ENCODE assay signal across 11 mouse cellular contexts in the genomic region with DNA sequence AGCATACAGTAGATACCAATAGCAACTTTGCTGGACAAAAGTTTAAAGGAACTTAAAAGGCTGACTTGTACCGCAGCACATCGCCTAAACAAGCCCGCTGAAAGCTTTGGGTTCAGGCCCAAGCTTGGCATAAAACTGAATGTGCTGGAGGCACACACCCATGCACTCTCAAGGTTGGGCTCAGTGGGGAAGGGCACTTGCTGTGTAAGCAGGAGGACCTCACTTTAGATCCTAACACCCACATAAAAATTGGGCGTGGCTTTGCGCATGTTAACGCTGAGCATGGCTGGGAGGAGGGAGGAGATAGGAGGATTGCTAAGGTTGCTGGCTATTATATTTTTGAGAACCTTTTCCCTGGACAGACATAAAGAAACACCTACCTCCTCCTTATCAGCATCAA. TPM values are rescaled to one million over a fixed set of nuclear protein-coding genes. Genes with fewer than 3 reads are reported as not detected.
DNase-seq lines count a peak whose midpoint lies in the region; ATAC-seq and TF ChIP-seq lines count a peak whose summit lies in the region.
"Had no signal": no experiment of that assay in that cellular context is flagged by ENCODE, and none has a peak within 500 bp of the region (broad histone marks: within the 10 kb centered on the region; RNA-seq: fewer than 3 reads in every experiment).

No protein-coding gene starts in this region.

- H3K36me3 ChIP-seq in hindbrain, embryonic 10.5 days: peaks cover 12% of the 10 kb centered on the region
- peaks cover 5% of the 10 kb centered on the region for H3K36me3 ChIP-seq in hindbrain, embryonic 12.5 days
- peaks cover 18% of the 10 kb centered on the region for H3K36me3 ChIP-seq in E14TG2a.4 (ENCODE audit: insufficient read depth, low read length)
- peaks cover 15% of the 10 kb centered on the region for H3K36me3 ChIP-seq in embryonic facial prominence, embryonic 10.5 days (replicated peaks)
- H3K36me3 ChIP-seq in liver, embryonic 11.5 days (ENCODE audit: control insufficient read depth, insufficient read depth, low read length): peaks cover 2% of the 10 kb centered on the region; the same call in 1 of the 2 replicates

- ATAC-seq in hindbrain, embryonic 12.5 days (ENCODE audit: low FRiP score): no peak
- peak; percentile 44 for ATAC-seq in liver, embryonic 11.5 days (replicated peaks; ENCODE audit: low FRiP score)
- ATAC-seq: midbrain, embryonic 15.5 days had no signal

- peak overlapping the region; percentile 29; the same call in 1 of the 2 replicates for H3K27ac ChIP-seq in hindbrain, embryonic 10.5 days
- no peak overlapping the region; the same call in 1 of the 2 replicates for H3K27ac ChIP-seq in hindbrain, embryonic 12.5 days
- peak overlapping the region; percentile 44 for H3K27ac ChIP-seq in embryonic facial prominence, embryonic 10.5 days (replicated peaks)
- peak overlapping the region; percentile 25; the same call in 1 of the 2 replicates for H3K27ac ChIP-seq in liver, embryonic 11.5 days (ENCODE audit: low read depth, low read length)
- H3K27ac ChIP-seq: midbrain, embryonic 15.5 days had no signal

- WGBS in hindbrain, embryonic 10.5 days: 52% methylated on average over 6 of the region's 6 CpGs
- 53% methylated on average over 6 of the region's 6 CpGs for WGBS in hindbrain, embryonic 12.5 days
- 53% methylated on average over 6 of the region's 6 CpGs for WGBS in embryonic facial prominence, embryonic 10.5 days
- 53% methylated on average over 6 of the region's 6 CpGs for WGBS in liver, embryonic 11.5 days

- no peak overlapping the region for H3K4me2 ChIP-seq in hindbrain, embryonic 12.5 days (replicated peaks)
- no peak overlapping the region for H3K4me2 ChIP-seq in liver, embryonic 11.5 days
- H3K4me2 ChIP-seq: midbrain, embryonic 15.5 days had no signal

- peaks cover 8% of the 10 kb centered on the region for H3K4me1 ChIP-seq in hindbrain, embryonic 10.5 days (replicated peaks)
- H3K4me1 ChIP-seq in hindbrain, embryonic 12.5 days: no peaks in the 10 kb centered on the region
- H3K4me1 ChIP-seq in E14TG2a.4 (replicated peaks; ENCODE audit: low read depth, low read length): peaks cover 64% of the 10 kb centered on the region
- peaks cover 11% of the 10 kb centered on the region for H3K4me1 ChIP-seq in embryonic facial prominence, embryonic 10.5 days
- H3K4me1 ChIP-seq in liver, embryonic 11.5 days (replicated peaks; ENCODE audit: control insufficient read depth, insufficient read depth, low read length): peaks cover 23% of the 10 kb centered on the region
- H3K4me1 ChIP-seq: midbrain, embryonic 15.5 days had no signal

- TF ChIP-seq CTCF in E14TG2a.4 (conservative IDR thresholded peaks at IDR 0.05; ENCODE audit: low read length): no peak

- H3K9me3 ChIP-seq in hindbrain, embryonic 10.5 days: no peaks in the 10 kb centered on the region
- no peaks in the 10 kb centered on the region for H3K9me3 ChIP-seq in hindbrain, embryonic 12.5 days (replicated peaks)
- H3K9me3 ChIP-seq in E14TG2a.4 (ENCODE audit: low read length): no peaks in the 10 kb centered on the region
- no peaks in the 10 kb centered on the region for H3K9me3 ChIP-seq in embryonic facial prominence, embryonic 10.5 days
- no peaks in the 10 kb centered on the region for H3K9me3 ChIP-seq in liver, embryonic 11.5 days (ENCODE audit: control insufficient read depth, low read length)
- H3K9me3 ChIP-seq: midbrain, embryonic 15.5 days had no signal

- H3K9ac ChIP-seq in hindbrain, embryonic 12.5 days: no peak overlapping the region
- H3K9ac ChIP-seq in liver, embryonic 11.5 days (ENCODE audit: low read depth, low read length): no peak overlapping the region
- H3K9ac ChIP-seq: midbrain, embryonic 15.5 days had no signal

- H3K27me3 ChIP-seq in hindbrain, embryonic 10.5 days (ENCODE audit: insufficient read depth, poor library complexity, severe bottlenecking): no peaks in the 10 kb centered on the region
- H3K27me3 ChIP-seq in hindbrain, embryonic 12.5 days: no peaks in the 10 kb centered on the region
- H3K27me3 ChIP-seq in E14TG2a.4 (ENCODE audit: insufficient read depth, low read length): no peaks in the 10 kb centered on the region
- H3K27me3 ChIP-seq in embryonic facial prominence, embryonic 10.5 days (replicated peaks; ENCODE audit: low read depth, poor library complexity, severe bottlenecking): no peaks in the 10 kb centered on the region
- H3K27me3 ChIP-seq in liver, embryonic 11.5 days (replicated peaks; ENCODE audit: control insufficient read depth, insufficient read depth, low read length): no peaks in the 10 kb centered on the region
- H3K27me3 ChIP-seq: midbrain, embryonic 15.5 days had no signal

- DNase-seq in hindbrain, embryonic 10.5 days (ENCODE audit: low spot score): no peak
- DNase-seq in embryonic facial prominence, embryonic 10.5 days (ENCODE audit: low spot score): no peak
- no peak for DNase-seq in liver, embryonic 11.5 days (ENCODE audit: low spot score)
- no peak for DNase-seq in layer of hippocampus, postnatal 25 days (ENCODE audit: extremely low spot score in 1 of 2, low spot score in 1 of 2)
- DNase-seq in T-cell, adult 2 months (ENCODE audit: low spot score): no peak
- DNase-seq in right cerebral cortex, postnatal 36 days (ENCODE audit: low spot score in 2 of 2): no peak
- DNase-seq: adrenal gland, postnatal 14 days; cerebellum, adult 8-10 months had no signal

- no peak overlapping the region for H3K4me3 ChIP-seq in hindbrain, embryonic 10.5 days
- H3K4me3 ChIP-seq in hindbrain, embryonic 12.5 days: no peak overlapping the region
- H3K4me3 ChIP-seq in E14TG2a.4 (replicated peaks; ENCODE audit: low read length): peak overlapping the region; percentile 67
- H3K4me3 ChIP-seq in embryonic facial prominence, embryonic 10.5 days: no peak overlapping the region
- H3K4me3 ChIP-seq in liver, embryonic 11.5 days (ENCODE audit: low read depth, low read length): no peak overlapping the region
- H3K4me3 ChIP-seq: midbrain, embryonic 15.5 days had no signal

RNA-seq across cellular contexts. Expression of a gene that starts 8.7 kb away (rescaled TPM):
- 1,033 and 1,169 TPM in 2 replicates for polyA plus RNA-seq in hindbrain, embryonic 10.5 days (2016; fragmentation: Nextera tagmentation; extraction: Ambion mirVana)
- polyA plus RNA-seq in hindbrain, embryonic 12.5 days (2016; fragmentation: Nextera tagmentation; extraction: Ambion mirVana): 1,136 and 1,234 TPM in 2 replicates
- 1,009 and 1,074 TPM in 2 replicates for polyA plus RNA-seq in embryonic facial prominence, embryonic 10.5 days (2016; fragmentation: Nextera tagmentation; extraction: Ambion mirVana)
- polyA plus RNA-seq in liver, embryonic 11.5 days (2014; fragmentation: Nextera tagmentation; extraction: Ambion mirVana): 1,813 and 1,952 TPM in 2 replicates
- 100 to 1,000 TPM; 461 to 496 TPM for total RNA-seq in layer of hippocampus, postnatal 25 days (2021)

RNA-seq across cellular contexts. Expression of a gene that starts 10.5 kb away (rescaled TPM):
- polyA plus RNA-seq in hindbrain, embryonic 10.5 days (2016; fragmentation: Nextera tagmentation; extraction: Ambion mirVana): 202 and 214 TPM in 2 replicates
- 159 and 164 TPM in 2 replicates for polyA plus RNA-seq in hindbrain, embryonic 12.5 days (2016; fragmentation: Nextera tagmentation; extraction: Ambion mirVana)
- polyA plus RNA-seq in embryonic facial prominence, embryonic 10.5 days (2016; fragmentation: Nextera tagmentation; extraction: Ambion mirVana): 222 TPM in 2 replicates
- 241 and 245 TPM in 2 replicates for polyA plus RNA-seq in liver, embryonic 11.5 days (2014; fragmentation: Nextera tagmentation; extraction: Ambion mirVana)
- total RNA-seq in layer of hippocampus, postnatal 25 days (2021): 10 to 100 TPM; 84.5 to 88.5 TPM

RNA-seq across cellular contexts. Expression of a gene that starts 14.5 kb away (rescaled TPM):
- 12.9 and 13.0 TPM in 2 replicates for polyA plus RNA-seq in hindbrain, embryonic 10.5 days (2016; fragmentation: Nextera tagmentation; extraction: Ambion mirVana)
- 11.1 and 12.1 TPM in 2 replicates for polyA plus RNA-seq in hindbrain, embryonic 12.5 days (2016; fragmentation: Nextera tagmentation; extraction: Ambion mirVana)
- 12.3 and 13.3 TPM in 2 replicates for polyA plus RNA-seq in embryonic facial prominence, embryonic 10.5 days (2016; fragmentation: Nextera tagmentation; extraction: Ambion mirVana)
- 10.2 and 10.5 TPM in 2 replicates for polyA plus RNA-seq in liver, embryonic 11.5 days (2014; fragmentation: Nextera tagmentation; extraction: Ambion mirVana)
- 10 to 100 TPM; 13.2 to 13.3 TPM for total RNA-seq in layer of hippocampus, postnatal 25 days (2021)

RNA-seq across cellular contexts. Expression of a gene that starts 39.1 kb away (rescaled TPM):
- polyA plus RNA-seq in hindbrain, embryonic 10.5 days (2016; fragmentation: Nextera tagmentation; extraction: Ambion mirVana): 0.42 and 0.81 TPM in 2 replicates
- 0.34 and 0.76 TPM in 2 replicates for polyA plus RNA-seq in hindbrain, embryonic 12.5 days (2016; fragmentation: Nextera tagmentation; extraction: Ambion mirVana)
- 0.28 and 0.44 TPM in 2 replicates for polyA plus RNA-seq in embryonic facial prominence, embryonic 10.5 days (2016; fragmentation: Nextera tagmentation; extraction: Ambion mirVana)
- polyA plus RNA-seq in liver, embryonic 11.5 days (2014; fragmentation: Nextera tagmentation; extraction: Ambion mirVana): 0.73 and 0.85 TPM in 2 replicates
- 1 to 10 TPM; 1.4 to 1.9 TPM for total RNA-seq in layer of hippocampus, postnatal 25 days (2021)
